Mouse (Mus musculus): ENCODE results near the gene Fibcd1. TPM values are rescaled to one million over a fixed set of nuclear protein-coding genes. Genes with fewer than 3 reads are reported as not detected.

The Fibcd1 gene
- total RNA-seq, 2 experiments from 2014 or later: 8.4 to 8.7 TPM

DNA sequence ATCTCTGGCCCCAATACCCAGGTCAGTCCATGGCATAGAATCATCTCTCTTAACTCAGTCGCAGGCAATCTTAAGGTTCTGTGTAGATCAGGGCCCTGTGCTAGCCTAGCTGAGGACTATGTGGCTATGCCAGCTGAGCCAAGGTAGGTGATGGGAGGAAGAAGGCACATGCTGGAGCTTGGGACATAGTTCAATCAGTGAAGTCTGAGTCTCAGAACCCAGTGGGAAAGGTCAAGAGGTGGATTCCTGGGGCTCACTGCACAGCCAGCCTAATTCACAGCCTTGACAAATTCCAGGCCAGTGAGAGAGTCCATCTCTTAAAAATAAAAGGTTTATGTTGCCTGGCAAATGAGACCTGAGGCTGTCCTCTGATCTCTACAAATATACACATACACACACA lies 18.0 kb upstream of the Fibcd1 start:
- DNase-seq (ENCODE audit: low spot score in 2 of 2): no peak
- intact Hi-C loops (cut with DNase I): no loop called here

- DNase-seq (ENCODE audit: low spot score in 2 of 2): no peak
These were observed 17.1 kb upstream of the Fibcd1 start for GRCm38 (mm10) chr2:31862919-31863318.

DNA sequence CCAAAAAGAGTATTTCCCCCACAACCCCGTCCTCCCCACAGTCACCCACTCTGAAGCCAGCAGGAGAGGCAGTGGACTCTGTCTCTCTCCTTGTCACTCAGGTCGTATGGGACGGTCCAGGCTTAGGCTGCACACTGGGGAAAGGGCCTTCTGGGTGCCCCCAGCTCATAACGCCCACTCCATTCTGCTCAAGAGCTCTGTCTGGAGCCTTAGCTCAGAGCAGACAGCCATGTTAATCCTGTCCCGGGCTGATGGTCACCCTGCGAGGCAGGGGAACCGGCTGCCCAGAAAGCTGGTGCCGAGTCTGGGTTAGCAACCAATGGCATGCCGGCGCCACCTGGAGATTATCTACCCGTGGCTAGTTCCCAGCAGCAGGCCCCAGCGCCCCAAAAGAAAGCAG lies 12.7 kb upstream of the Fibcd1 start:
- intact Hi-C loops (cut with DNase I): no loop called here
- no peak for DNase-seq (ENCODE audit: low spot score in 2 of 2)

More at GRCm38 (mm10) chr2:31862919-31863318, 17.1 kb upstream of the Fibcd1 start:
- intact Hi-C loops (cut with DNase I): no loop called here

- DNase-seq (ENCODE audit: low spot score in 2 of 2): no peak
- intact Hi-C loops (cut with DNase I): no loop called here
These were observed 11.4 kb upstream of the Fibcd1 start for GRCm38 (mm10) chr2:31857180-31857579.

GRCm38 (mm10) chr2:31855991-31856390 lies 10.2 kb upstream of the Fibcd1 start:
- intact Hi-C loops (cut with DNase I): no loop called here
- DNase-seq (ENCODE audit: low spot score in 2 of 2): no peak

- no peak for DNase-seq (ENCODE audit: low spot score in 2 of 2)
- intact Hi-C loops (cut with DNase I): no loop called here
These were observed 4.3 kb upstream of the Fibcd1 start for GRCm38 (mm10) chr2:31850141-31850540.

DNA sequence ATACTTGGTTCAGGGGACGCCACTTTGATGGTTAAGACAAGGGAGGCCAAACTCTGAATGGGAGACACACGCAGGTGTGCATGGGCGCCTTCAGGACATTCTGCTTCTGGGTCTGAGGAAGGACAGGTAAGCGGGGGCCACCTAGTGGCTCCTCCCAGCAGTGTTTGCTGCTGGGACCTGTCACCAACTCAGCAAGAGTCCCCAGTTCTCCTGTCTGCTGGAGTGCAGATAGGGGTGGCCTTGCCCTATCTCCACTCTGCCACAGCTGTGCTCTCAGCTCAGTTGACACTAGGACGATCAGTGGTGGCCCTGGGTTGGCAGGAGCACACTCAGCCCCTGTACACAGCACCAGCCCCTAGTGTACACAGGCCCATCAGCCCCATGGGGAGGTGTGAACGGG lies 2.1 kb upstream of the Fibcd1 start:
- DNase-seq (ENCODE audit: low spot score in 2 of 2): no peak
- intact Hi-C loops (cut with DNase I): no loop called here

- no peak for DNase-seq (ENCODE audit: low spot score in 2 of 2)
- intact Hi-C loops (cut with DNase I): no loop called here
These were observed 1.2 kb upstream of the Fibcd1 start for GRCm38 (mm10) chr2:31846692-31847660.

- intact Hi-C loops (cut with DNase I): no loop called here
- DNase-seq (ENCODE audit: low spot score in 2 of 2): no peak
These were observed 301 bp downstream of the Fibcd1 start for GRCm38 (mm10) chr2:31845512-31845895.

DNA sequence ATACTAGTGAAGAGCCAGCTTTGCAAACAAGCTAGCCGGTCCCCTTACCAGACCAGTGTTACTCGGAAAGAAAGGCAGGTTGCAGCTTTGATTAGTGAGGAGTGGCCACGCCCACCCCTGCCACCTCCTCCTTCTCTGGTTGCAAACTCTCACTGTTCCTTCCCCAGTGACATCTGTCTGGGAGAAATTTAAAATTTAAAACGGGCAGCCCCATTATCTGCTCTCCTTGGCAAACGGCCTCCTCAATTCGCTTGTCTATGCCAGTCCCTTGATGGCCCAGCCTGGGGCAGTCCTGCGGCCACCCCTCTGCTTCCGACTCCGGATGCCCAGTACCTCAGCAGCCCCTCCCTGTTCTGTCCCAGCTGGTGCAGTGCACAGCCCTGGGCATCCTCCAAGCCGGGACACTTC lies 1.1 kb downstream of the Fibcd1 start:
- DNase-seq (ENCODE audit: low spot score in 2 of 2): no peak
- intact Hi-C loops (cut with DNase I): no loop called here

GRCm38 (mm10) chr2:31838868-31839267 lies 6.9 kb downstream of the Fibcd1 start:
- intact Hi-C loops (cut with DNase I): no loop called here

GRCm38 (mm10) chr2:31836985-31837384 lies 8.8 kb downstream of the Fibcd1 start:
- DNase-seq (ENCODE audit: low spot score in 2 of 2): no peak
- intact Hi-C loops (cut with DNase I): no loop called here

More at GRCm38 (mm10) chr2:31838868-31839267, 6.9 kb downstream of the Fibcd1 start:
- no peak for DNase-seq (ENCODE audit: low spot score in 2 of 2)

DNA sequence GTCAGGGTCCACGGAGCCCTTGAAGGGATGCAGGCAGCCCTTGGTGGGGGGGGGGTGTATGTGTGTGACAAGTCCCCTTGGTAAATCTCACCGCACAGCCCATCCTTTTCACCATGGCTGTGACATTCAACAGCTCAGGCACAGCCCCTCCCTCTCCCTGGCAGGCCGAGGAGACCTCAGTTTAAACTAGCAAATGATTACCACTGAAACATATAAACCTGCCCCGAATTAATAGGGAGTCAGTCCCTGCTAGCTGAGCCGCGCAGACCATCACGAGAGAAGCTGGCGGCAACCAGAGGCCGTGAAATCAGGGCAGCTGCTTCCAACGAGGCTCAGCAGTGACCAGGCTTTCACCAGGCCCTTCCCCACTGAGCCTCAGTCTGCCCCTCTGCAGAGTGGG lies 9.7 kb downstream of the Fibcd1 start:
- intact Hi-C loops (cut with DNase I): no loop called here
- no peak for DNase-seq (ENCODE audit: low spot score in 2 of 2)

- no peak for DNase-seq (ENCODE audit: low spot score in 2 of 2)
- intact Hi-C loops (cut with DNase I): no loop called here
These were observed 17.4 kb downstream of the Fibcd1 start for GRCm38 (mm10) chr2:31828311-31828825.

DNA sequence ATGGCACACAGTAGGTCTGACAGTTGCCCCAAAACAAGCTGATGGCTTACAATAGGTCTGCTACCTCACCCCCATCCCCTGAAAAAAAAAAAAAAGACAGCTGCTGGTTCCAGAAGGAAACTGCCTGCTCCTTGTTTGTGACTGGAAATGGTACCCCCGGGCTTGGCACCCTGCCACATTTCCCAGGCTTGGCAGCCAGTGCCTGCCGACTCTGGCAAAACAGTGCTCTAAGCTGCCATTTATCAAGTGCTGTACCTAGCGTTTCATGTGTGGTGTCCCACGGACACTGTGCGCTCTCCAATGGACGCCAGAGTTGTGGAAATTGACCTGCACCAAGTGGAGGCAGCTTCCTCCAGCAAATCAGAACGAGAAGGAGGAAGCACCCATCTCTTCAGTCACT lies 17.9 kb downstream of the Fibcd1 start:
- intact Hi-C loops (cut with DNase I): no loop called here
- peak; percentile 42 to 44 for DNase-seq (ENCODE audit: low spot score in 2 of 2)

GRCm38 (mm10) chr2:31826094-31827085 lies 19.4 kb downstream of the Fibcd1 start:
- DNase-seq (ENCODE audit: low spot score in 2 of 2): peak in 1 of 2 experiments; percentile 43
- intact Hi-C loops (cut with DNase I): no loop called here

GRCm38 (mm10) chr2:31825469-31825911 lies 20.3 kb downstream of the Fibcd1 start:
- no peak for DNase-seq (ENCODE audit: low spot score in 2 of 2)
- intact Hi-C loops (cut with DNase I): no loop called here

GRCm38 (mm10) chr2:31823933-31824730 lies 21.7 kb downstream of the Fibcd1 start:
- intact Hi-C loops (cut with DNase I): no loop called here
- no peak for DNase-seq (ENCODE audit: low spot score in 2 of 2)

Data from left cerebral cortex, postnatal 36 days (tissue).